Mouse (Mus musculus): Measurements from ENCODE around the gene Ahcyl1. TPM values are rescaled to one million over a fixed set of nuclear protein-coding genes. Genes with fewer than 3 reads are reported as not detected.
"Not testable (repeated sequence)": the region's sequence is repeated elsewhere in the genome, so short reads cannot be mapped to it uniquely, and the experiment has no call there.

Ahcyl1 gene
- polyA plus RNA-seq, 1 experiment from 2014 or later: 37.8 TPM

- Histone ChIP-seq H3K4me2 (replicated peaks; ENCODE audit: low read depth) (no peak overlapping the region), H3K4me1 (replicated peaks; ENCODE audit: control insufficient read depth, insufficient read depth, low read length) (no peaks in the 10 kb centered on the region), H3K27ac (ENCODE audit: low read depth, low read length) (no peak overlapping the region), H3K9me3 (ENCODE audit: control insufficient read depth) (no peaks in the 10 kb centered on the region), H3K27me3 (replicated peaks; ENCODE audit: control insufficient read depth, insufficient read depth, low read length) (no peaks in the 10 kb centered on the region), H3K9ac (ENCODE audit: low read depth, low read length) (no peak overlapping the region), H3K36me3 (ENCODE audit: control insufficient read depth, insufficient read depth) (no peaks in the 10 kb centered on the region), H3K4me3 (ENCODE audit: low read depth, low read length) (no peak overlapping the region)
- no peak for ATAC-seq
- no peak for TF ChIP-seq CTCF (IDR thresholded peaks at IDR 0.05; ENCODE audit: low read depth)
- WGBS: 75% methylated on average over 3 of the region's 3 CpGs
These were observed 40.9 kb downstream of the Ahcyl1 start for GRCm38 (mm10) chr3:107655491-107655890.

GRCm38 (mm10) chr3:107654861-107655260, 41.5 kb downstream of the Ahcyl1 start:
- ATAC-seq: no peak
- H3K9me3 ChIP-seq (ENCODE audit: control insufficient read depth): no peaks in the 10 kb centered on the region
- H3K27ac ChIP-seq (ENCODE audit: low read depth, low read length): no peak overlapping the region
- H3K27me3 ChIP-seq (replicated peaks; ENCODE audit: control insufficient read depth, insufficient read depth, low read length): no peaks in the 10 kb centered on the region
- H3K4me1 ChIP-seq (replicated peaks; ENCODE audit: control insufficient read depth, insufficient read depth, low read length): no peaks in the 10 kb centered on the region
- H3K36me3 ChIP-seq (ENCODE audit: control insufficient read depth, insufficient read depth): no peaks in the 10 kb centered on the region
- H3K4me3 ChIP-seq (ENCODE audit: low read depth, low read length): no peak overlapping the region
- H3K4me2 ChIP-seq (replicated peaks; ENCODE audit: low read depth): no peak overlapping the region
- no peak overlapping the region for H3K9ac ChIP-seq (ENCODE audit: low read depth, low read length)
- 68% methylated on average over 3 of the region's 3 CpGs for WGBS
- TF ChIP-seq CTCF (IDR thresholded peaks at IDR 0.05; ENCODE audit: low read depth): no peak

- no peaks in the 10 kb centered on the region for H3K27me3 ChIP-seq (replicated peaks; ENCODE audit: control insufficient read depth, insufficient read depth, low read length)
- H3K4me1 ChIP-seq (replicated peaks; ENCODE audit: control insufficient read depth, insufficient read depth, low read length): no peaks in the 10 kb centered on the region
- H3K4me3 ChIP-seq (ENCODE audit: low read depth, low read length): no peak overlapping the region
- WGBS: 91% methylated on average over 3 of the region's 3 CpGs
- no peak for ATAC-seq
- no peaks in the 10 kb centered on the region for H3K36me3 ChIP-seq (ENCODE audit: control insufficient read depth, insufficient read depth)
- no peaks in the 10 kb centered on the region for H3K9me3 ChIP-seq (ENCODE audit: control insufficient read depth)
- H3K9ac ChIP-seq (ENCODE audit: low read depth, low read length): no peak overlapping the region
- H3K4me2 ChIP-seq (replicated peaks; ENCODE audit: low read depth): no peak overlapping the region
- H3K27ac ChIP-seq (ENCODE audit: low read depth, low read length): no peak overlapping the region
- TF ChIP-seq CTCF (IDR thresholded peaks at IDR 0.05; ENCODE audit: low read depth): no peak
These were observed 43.4 kb downstream of the Ahcyl1 start for GRCm38 (mm10) chr3:107652968-107653367.

- not testable (repeated sequence) for H3K36me3 ChIP-seq (ENCODE audit: control insufficient read depth, insufficient read depth); H3K27me3 ChIP-seq (replicated peaks; ENCODE audit: control insufficient read depth, insufficient read depth, low read length); H3K4me3 ChIP-seq (ENCODE audit: low read depth, low read length); H3K9me3 ChIP-seq (ENCODE audit: control insufficient read depth); H3K9ac ChIP-seq (ENCODE audit: low read depth, low read length); H3K4me2 ChIP-seq (replicated peaks; ENCODE audit: low read depth); H3K4me1 ChIP-seq (replicated peaks; ENCODE audit: control insufficient read depth, insufficient read depth, low read length); H3K27ac ChIP-seq (ENCODE audit: low read depth, low read length); ATAC-seq
- 35% methylated on average over 5 of the region's 5 CpGs for WGBS
These were observed 46.1 kb downstream of the Ahcyl1 start for GRCm38 (mm10) chr3:107650276-107650675.

GRCm38 (mm10) chr3:107646947-107647346, 49.4 kb downstream of the Ahcyl1 start:
- no peak overlapping the region for H3K9ac ChIP-seq (ENCODE audit: low read depth, low read length)

GRCm38 (mm10) chr3:107637606-107638172, 58.7 kb downstream of the Ahcyl1 start:
- WGBS: 48% methylated on average over 5 of the region's 5 CpGs
- Histone ChIP-seq H3K9me3 (ENCODE audit: control insufficient read depth) (no peaks in the 10 kb centered on the region), H3K4me2 (replicated peaks; ENCODE audit: low read depth) (no peak overlapping the region), H3K27ac (ENCODE audit: low read depth, low read length) (no peak overlapping the region), H3K4me1 (replicated peaks; ENCODE audit: control insufficient read depth, insufficient read depth, low read length) (no peaks in the 10 kb centered on the region), H3K9ac (ENCODE audit: low read depth, low read length) (no peak overlapping the region), H3K27me3 (replicated peaks; ENCODE audit: control insufficient read depth, insufficient read depth, low read length) (no peaks in the 10 kb centered on the region), H3K36me3 (ENCODE audit: control insufficient read depth, insufficient read depth) (no peaks in the 10 kb centered on the region), H3K4me3 (ENCODE audit: low read depth, low read length) (no peak overlapping the region)
- ATAC-seq: peak; percentile 81
- TF ChIP-seq CTCF (IDR thresholded peaks at IDR 0.05; ENCODE audit: low read depth): no peak

More at GRCm38 (mm10) chr3:107646947-107647346, 49.4 kb downstream of the Ahcyl1 start:
- H3K4me1 ChIP-seq (replicated peaks; ENCODE audit: control insufficient read depth, insufficient read depth, low read length): no peaks in the 10 kb centered on the region
- H3K9me3 ChIP-seq (ENCODE audit: control insufficient read depth): no peaks in the 10 kb centered on the region
- no peak for TF ChIP-seq CTCF (IDR thresholded peaks at IDR 0.05; ENCODE audit: low read depth)
- WGBS: 92% methylated on average over 3 of the region's 3 CpGs
- no peaks in the 10 kb centered on the region for H3K36me3 ChIP-seq (ENCODE audit: control insufficient read depth, insufficient read depth)
- no peak overlapping the region for H3K4me2 ChIP-seq (replicated peaks; ENCODE audit: low read depth)
- H3K27me3 ChIP-seq (replicated peaks; ENCODE audit: control insufficient read depth, insufficient read depth, low read length): no peaks in the 10 kb centered on the region
- ATAC-seq: no peak
- H3K4me3 ChIP-seq (ENCODE audit: low read depth, low read length): no peak overlapping the region
- no peak overlapping the region for H3K27ac ChIP-seq (ENCODE audit: low read depth, low read length)

GRCm38 (mm10) chr3:107636236-107636635, 60.1 kb downstream of the Ahcyl1 start:
- no peaks in the 10 kb centered on the region for H3K4me1 ChIP-seq (replicated peaks; ENCODE audit: control insufficient read depth, insufficient read depth, low read length)
- H3K4me3 ChIP-seq (ENCODE audit: low read depth, low read length): no peak overlapping the region
- no peak overlapping the region for H3K27ac ChIP-seq (ENCODE audit: low read depth, low read length)
- WGBS: 82% methylated on average over 3 of the region's 3 CpGs
- H3K9me3 ChIP-seq (ENCODE audit: control insufficient read depth): no peaks in the 10 kb centered on the region
- no peak overlapping the region for H3K4me2 ChIP-seq (replicated peaks; ENCODE audit: low read depth)
- no peak for ATAC-seq
- H3K27me3 ChIP-seq (replicated peaks; ENCODE audit: control insufficient read depth, insufficient read depth, low read length): no peaks in the 10 kb centered on the region
- no peak for TF ChIP-seq CTCF (IDR thresholded peaks at IDR 0.05; ENCODE audit: low read depth)
- H3K36me3 ChIP-seq (ENCODE audit: control insufficient read depth, insufficient read depth): no peaks in the 10 kb centered on the region
- H3K9ac ChIP-seq (ENCODE audit: low read depth, low read length): no peak overlapping the region
